Mouse (Mus musculus) retina, embryonic 14.5 days (tissue): Measurements from ENCODE around the gene Tbl1x.

Experiments
- DNase-seq: peaks from one replicate; pipeline ENCODE4 v3.0.0-alpha.2; 2015; ENCODE audit warnings: low spot score

Tbl1x gene

DNA sequence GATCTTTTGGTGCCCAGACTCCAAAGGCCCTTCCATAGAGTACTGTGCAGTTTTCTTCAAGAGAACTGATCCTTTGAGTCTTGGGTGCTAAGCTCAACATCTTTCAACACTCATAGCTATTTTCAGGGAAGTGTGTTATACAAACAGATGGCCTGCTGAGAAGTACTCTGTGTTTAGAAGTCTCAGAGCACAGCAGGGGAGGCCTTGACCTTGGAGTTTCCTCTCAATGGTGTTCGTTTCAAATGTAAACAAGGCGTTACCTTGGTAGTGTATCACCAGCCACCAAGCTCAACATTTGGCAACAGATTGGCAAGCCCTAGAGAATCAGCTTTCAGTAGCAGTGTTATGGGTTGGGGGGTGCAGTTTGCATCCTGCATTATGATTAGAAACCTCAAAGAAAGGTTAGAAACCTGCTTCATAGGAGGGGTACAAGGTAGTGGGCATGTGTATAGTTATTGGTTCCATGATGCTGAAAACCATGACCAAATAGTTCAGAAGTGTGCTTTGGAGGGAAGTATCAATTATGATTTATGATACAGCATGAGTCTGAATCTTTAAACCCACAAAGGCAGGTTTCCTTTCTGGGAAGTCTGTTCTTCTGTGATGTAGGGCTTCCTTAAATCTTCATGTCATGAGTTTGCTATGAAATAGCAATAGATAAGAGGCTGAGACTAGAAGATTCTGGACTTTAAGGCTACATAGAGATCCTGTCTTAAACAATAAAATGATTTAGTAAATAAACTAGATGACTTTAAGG is 98.3 kb downstream of the Tbl1x start:
- DNase-seq, result no peak

DNA sequence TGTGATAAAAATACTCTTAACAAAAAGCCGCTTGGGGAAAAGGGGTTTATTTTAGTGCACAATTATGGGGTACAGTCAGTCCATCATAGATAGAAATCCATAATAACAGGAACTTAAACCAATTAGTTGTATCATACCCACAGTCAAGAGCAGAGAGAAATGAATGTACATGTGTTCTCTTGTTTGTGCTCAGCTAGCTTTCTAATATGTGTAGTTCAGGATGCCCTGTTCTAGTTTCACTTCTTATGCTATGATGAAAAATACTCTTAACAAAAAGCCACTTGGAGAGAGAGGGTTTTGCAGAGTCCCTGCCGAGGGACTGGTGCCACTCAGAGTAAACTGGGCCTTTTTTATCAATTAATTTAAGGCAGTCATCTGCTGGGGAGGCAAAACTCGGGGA is 101.1 kb downstream of the Tbl1x start:
- DNase-seq, result no peak

DNA sequence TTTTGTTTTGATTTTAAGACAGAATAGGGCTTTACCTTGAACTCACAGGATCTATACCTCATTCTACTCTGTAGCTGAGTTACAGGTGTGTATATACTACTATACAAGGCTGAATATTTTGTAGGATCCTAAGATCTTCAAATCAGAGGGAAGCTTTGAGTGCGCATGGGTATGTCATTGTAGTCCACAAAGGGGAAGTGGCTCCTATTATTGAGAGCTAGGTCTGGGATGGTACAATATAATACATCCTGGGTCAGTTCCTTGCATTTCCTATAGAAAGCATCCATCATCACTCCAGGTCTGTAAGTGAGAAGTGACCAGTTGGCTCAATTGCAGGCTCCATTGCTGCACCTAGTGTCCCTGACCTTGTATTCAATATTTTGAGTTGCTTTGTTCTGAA is 102.2 kb downstream of the Tbl1x start:
- no peak for DNase-seq

DNA sequence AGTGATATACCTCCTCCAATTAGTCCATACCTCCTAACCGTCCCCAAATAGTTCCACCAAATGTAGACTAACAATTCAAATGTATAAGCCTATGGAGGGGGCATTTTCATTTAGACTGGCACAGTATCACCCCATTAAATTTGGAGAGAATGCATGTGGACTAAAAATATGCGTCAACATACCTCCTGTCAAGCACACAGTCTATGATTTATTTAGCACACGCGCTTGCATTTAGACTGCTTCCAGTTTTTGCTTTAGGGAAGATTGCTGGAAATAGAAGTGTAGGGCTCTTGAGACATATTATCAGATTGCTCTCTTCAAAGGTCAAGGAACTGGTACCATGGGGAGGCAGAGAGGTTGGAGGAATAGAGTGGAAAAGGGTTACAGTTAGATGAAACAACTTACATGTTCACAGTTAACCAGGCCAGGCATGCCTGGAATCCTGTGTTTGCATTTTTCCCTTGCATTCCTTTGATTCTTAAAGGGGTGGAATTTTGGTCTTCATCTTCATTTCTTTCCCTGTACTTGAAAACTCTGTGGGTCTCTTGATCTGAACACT is 105.0 kb downstream of the Tbl1x start:
- DNase-seq, result no peak

DNA sequence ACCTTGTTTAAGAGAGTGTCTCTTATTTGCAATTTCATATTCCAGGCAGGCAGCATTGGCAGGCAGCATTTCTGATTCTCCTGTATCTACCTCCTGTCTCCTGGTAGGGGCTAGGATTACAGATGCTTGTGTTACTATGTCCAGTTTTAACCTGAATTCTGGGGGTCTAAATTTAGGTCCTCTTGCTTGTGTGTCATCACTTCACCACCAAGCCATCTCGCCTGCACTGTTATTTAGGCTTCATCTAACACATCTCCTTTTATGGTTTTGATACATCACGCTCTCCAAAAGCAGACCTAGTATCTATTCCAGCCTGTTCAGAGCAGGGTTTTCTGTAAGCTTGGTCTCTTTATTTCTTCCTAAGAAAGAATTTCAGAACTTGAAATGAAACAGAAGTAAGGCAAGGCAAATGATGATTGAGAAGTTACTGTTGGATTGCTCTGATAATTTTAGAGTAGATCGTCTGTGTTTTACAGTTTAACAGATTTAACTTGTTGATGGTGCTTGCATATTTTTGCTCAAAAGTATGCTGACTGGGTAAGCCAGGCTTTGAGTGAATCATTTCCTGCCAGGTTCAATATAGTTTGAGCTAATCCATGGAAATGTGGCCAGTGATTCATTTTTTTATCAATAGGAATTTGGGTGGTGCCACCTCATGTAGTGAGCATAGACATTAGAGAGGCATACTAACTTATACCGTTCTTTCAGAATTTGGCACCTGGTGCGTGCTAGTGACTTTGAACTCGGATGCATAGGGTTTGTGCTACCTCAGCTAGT is 106.7 kb downstream of the Tbl1x start:
- no peak for DNase-seq

DNA sequence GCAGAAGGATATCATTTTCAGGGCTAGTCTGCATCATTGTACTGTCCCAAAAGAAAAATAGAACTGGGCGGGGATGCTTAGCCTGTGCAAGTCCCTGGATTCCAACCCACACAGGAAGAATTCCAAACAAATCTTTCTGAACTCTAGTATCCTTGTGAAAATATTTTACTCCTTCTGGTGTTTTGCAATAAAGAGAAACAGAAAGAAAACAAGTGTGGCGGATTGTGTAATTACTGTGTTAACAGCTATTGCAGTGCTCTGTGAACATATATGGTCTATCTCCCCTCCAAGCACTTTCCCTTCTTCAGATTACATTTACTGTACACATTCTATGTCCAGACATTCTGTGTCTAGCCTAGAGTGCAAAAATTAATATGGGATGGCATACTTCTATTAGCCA is 119.6 kb downstream of the Tbl1x start:
- no peak for DNase-seq

DNA sequence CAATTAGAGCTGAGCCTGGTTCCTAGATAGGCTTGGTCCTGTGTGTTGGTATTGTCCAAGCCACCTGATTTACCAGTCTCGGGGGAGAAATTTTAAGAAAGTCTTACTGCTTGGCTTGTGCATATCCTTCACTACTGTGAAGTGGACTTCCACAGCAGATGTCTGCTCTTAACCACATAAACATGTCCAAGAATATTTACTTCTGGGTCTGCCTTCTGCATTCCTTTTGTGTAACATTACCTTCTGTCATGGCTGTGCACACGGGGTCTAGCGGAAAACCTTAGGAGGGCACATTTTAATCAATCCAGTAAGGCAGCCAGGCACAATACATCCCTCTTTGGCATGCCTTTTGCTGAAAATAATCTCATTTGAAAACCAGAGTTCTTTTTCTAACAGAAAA is 125.7 kb downstream of the Tbl1x start:
- no peak for DNase-seq

DNA sequence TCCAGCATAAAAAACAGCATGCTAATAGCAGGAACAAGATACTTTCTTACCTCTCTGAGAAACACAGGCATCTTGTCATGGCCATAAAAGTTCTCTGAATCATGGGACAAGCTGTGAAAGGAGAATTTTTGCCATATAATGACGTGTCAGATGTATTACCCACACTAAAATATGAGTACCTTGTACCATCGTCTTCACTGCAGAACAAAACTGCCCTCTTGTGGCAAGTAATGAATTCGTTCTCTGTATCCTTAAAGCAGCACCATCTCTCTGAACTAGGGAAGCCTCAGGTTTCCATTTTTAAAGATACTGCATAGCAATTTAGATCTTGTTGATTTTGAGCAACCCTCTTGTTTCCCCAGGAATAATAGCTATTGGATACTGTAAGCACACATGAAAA is 127.3 kb downstream of the Tbl1x start:
- peak; percentile 70 for DNase-seq

DNA sequence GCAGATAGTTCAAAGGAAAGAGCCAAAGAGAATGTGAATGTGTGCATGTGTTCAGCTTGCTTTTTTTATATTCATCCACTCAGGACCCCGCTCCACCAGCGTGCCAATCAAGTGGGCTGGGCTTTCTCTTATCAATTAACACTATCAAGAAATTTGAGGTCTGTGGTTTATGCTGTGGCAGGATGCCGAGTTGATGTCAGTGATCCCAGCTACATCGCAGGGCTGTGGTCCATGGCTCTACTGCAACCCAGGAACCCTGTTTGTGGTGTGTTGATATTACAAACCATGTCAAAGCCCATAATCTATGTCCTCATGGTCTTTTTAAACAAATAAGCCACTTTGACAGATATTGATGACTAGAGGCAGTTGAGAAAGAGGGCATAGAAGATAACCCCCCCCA is 129.5 kb downstream of the Tbl1x start:
- no peak for DNase-seq

DNA sequence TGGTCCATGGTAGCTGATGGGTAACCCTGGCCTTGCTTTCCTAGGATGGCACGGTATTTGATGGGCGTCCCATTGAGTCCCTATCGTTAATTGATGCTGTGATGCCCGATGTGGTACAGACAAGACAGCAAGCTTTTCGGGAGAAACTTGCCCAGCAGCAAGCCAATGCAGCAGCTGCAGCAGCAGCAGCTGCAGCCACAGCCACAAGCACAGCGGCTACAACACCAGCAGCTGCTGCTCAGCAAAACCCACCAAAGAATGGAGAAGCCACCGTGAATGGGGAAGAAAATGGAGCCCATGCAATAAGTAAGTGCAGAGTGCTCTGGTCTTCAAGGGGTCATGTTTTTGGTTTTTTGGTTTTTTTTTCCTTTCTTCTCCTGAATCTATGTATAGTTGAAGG is 135.4 kb downstream of the Tbl1x start:
- no peak for DNase-seq

DNA sequence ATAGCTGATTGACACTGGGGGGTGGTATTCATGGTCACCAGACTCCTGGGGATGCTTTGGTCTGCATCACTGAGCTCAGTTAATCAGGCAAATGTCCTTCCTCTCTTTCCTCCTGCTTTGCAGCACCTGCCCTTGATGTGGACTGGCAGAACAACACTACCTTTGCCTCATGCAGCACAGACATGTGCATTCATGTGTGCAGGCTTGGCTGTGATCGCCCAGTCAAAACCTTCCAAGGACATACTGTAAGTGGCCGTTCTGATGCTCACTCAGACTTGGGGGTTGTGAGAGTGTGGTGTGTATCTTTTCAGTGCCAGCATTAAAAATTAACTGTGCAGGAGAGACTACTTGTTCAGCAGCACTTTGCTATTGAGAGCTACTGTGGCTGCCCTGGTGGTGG is 139.4 kb downstream of the Tbl1x start:
- DNase-seq, result no peak

DNA sequence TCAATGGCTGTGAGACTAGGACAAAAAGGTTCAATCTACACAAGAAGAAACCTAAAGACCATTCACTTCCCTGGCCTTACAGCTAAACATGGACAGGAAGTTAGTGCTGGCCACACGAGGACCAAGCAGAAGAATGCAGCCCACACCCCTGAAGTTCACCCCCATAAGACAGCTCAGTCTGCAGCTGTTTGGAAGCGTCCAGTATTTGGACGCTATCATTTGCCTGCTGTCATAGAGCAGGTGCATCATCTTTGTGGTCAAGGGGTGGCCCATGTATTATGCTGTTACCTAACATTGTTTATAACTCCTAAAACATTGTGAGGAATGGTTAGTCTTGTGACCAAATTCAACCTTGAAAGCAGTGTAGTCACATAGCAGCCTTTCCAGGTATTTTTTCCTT is 151.2 kb downstream of the Tbl1x start:
- DNase-seq, result no peak

DNA sequence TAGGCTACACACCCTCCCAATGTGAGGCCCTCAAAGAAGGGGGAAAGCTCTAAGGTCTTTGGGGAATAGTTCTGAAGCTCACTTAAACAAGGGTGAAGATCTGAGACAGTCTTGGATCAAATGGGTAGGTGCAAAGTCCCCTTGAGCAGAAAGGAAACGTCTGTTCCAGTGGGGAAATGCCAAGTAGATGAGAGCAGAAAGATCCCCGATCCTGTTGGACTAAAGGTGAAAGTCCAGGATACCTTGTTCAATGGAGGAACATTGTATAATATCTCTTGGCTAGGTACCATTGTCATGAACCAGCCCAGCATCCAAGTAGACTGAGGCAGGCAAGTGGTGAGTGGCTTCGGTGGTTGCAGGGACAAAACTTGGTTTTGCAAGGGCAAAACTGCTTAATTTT is 152.5 kb downstream of the Tbl1x start:
- DNase-seq, result no peak

DNA sequence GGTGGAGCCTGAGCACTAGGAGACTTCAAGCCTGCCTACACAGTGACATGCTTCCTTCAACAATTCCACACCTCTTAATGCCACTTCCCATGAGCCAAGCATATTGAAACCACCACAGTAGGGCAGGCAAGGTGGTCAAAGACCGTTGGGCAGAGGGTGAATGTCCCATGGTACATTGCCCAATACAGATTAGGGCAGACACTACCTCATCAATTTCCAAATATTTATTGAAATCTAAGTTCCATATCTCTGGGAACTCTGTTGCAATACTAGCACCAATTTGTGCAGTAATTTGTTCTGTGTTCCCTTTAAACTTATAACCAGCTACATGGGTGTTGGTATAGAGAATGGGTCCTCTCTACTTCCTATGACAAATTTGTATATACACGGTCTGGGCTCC is 154.2 kb downstream of the Tbl1x start:
- no peak for DNase-seq

DNA sequence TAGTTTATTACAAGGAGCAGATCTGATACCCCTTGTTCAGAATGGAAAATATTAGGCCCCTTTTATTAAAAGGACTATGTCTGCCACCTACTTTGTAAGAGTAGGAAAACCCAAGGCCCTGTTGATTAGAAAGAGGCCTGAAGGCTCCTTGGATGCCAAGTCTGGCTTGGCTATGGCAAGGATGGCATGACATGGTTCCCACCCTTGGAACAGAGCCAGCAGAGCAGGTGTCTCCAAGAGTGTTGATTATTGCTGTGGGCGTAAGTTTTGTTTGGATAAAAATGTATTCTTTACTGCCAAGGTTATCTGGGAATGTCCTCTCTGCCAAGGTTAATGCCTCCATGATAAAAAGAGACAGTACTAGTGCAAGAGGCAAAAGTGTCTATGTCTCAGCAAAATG is 156.1 kb downstream of the Tbl1x start:
- DNase-seq, result no peak

DNA sequence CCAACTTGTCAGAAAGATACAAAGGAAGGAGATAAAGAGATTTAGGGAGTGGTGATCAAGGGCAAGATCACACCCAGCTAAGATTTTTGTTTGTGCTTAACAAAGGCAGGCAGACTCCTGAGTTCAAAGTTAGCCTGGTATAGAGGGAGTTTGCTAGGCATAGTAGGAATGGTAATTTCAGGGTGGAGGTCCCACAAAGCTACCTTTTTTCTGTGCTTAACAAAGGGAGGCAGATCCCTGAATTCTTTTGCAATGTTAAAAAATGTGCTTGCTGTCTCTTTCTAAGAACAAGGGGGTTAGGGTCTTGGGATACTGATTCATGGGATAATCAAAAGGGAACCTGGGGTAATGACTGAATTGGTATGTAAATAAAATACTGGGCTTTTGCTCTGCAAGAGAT is 156.6 kb downstream of the Tbl1x start:
- no peak for DNase-seq

DNA sequence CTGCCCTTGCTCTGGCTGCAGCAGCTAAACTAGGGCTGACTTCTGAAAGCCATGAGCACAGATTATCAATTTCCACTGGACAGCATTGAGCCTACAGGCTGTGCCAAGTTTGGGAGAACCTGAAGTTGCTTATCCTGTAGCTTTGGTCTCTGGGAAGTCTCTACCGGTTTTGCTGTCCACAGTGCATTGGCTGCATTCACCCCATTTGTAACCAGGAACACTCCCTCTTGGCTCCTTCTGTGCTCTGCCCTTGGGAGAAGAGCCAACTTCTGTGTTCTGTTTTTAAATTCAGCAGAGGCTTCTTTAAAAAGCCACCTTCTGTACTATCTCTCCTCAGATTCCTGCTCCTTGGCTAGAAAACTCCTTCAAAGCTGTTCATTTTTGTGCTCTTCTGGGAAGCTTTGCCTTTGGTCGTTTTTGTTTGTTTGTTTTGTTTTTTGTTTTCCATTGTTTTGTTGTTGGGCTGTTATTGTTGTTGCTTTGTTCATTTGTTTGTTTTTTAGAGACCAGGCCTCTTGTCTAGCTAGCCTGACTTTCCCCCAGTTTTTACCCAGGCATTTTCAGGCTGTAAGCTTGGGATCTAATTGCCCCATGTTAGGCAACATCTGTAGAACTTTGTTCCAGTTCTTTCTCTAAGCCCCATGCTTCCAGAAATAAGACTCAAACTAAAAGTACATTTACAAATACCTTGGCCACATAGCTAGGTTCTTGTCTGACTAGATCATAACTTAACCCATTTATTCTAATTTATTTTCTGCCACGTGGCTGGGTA is 159.2 kb downstream of the Tbl1x start:
- DNase-seq, result no peak
